8 mouse cellular contexts compared by ENCODE assay signal in genomic region chr7:56049831-56050321, GRCm38 (mm10). TPM values are rescaled to one million over a fixed set of nuclear protein-coding genes. Genes with fewer than 3 reads are reported as not detected.
DNase-seq lines count a peak whose midpoint lies in the region; ATAC-seq and TF ChIP-seq lines count a peak whose summit lies in the region.

TSS of gene Herc2 (plus strand) at chr7:56050196.

- peak; percentile 98 to 99 for DNase-seq in gastrocnemius, adult 8-10 months (ENCODE audit: low spot score in 2 of 2)
- DNase-seq in hindlimb bud, embryonic 11.5 days (ENCODE audit: extremely low spot score, low read depth, low spot score), result peak; percentile 95
- peak; percentile 98 to 99 for DNase-seq in left cerebral cortex, adult 8-10 months (ENCODE audit: low spot score in 2 of 2)
- peak; percentile 100 for DNase-seq in right cerebral cortex, postnatal 10 days (ENCODE audit: low spot score in 2 of 2)
- DNase-seq in urinary bladder, postnatal 25 days (ENCODE audit: low spot score), result peak; percentile 97

- H3K9me3 ChIP-seq in megakaryocyte, embryonic 14.5 days, result no peaks in the 10 kb centered on the region

- peaks cover 14% of the 10 kb centered on the region for H3K36me3 ChIP-seq in megakaryocyte, embryonic 14.5 days (replicated peaks; ENCODE audit: low read length)

- peak; percentile 84 for TF ChIP-seq POLR2A in cortical plate, adult 2 months (IDR thresholded peaks at IDR 0.05; ENCODE audit: extremely low read depth, insufficient read depth, low read length)

- peak within 1 kb of the TSS; percentile 78 for H3K4me3 ChIP-seq in cortical plate, adult 2 months (ENCODE audit: insufficient read depth, low read length)
- peak within 1 kb of the TSS; percentile 97 for H3K4me3 ChIP-seq in megakaryocyte, embryonic 14.5 days (replicated peaks)

- H3K4me1 ChIP-seq in cortical plate, adult 2 months (ENCODE audit: control insufficient read depth, insufficient read depth, low read length), result peaks cover 6% of the 10 kb centered on the region; the same call in 1 of the 2 replicates
- H3K4me1 ChIP-seq in megakaryocyte, embryonic 14.5 days, result peaks cover 36% of the 10 kb centered on the region

- no peak for TF ChIP-seq CTCF in cortical plate, adult 2 months (IDR thresholded peaks at IDR 0.05; ENCODE audit: extremely low read depth, insufficient read depth, low read length)

- H3K27ac ChIP-seq in cortical plate, adult 2 months (ENCODE audit: insufficient read depth, low read length), result peak within 1 kb of the TSS; percentile 14

- peak; percentile 99 for ATAC-seq in activated CD4-positive, CD25-positive, alpha-beta regulatory T cell, adult 4 months

- no peaks in the 10 kb centered on the region for H3K27me3 ChIP-seq in megakaryocyte, embryonic 14.5 days (replicated peaks)

RNA-seq across cellular contexts. Expression of gene Herc2, which starts in this region (rescaled TPM):
- 10 to 100 TPM; 19.4 to 25.6 TPM for polyA plus RNA-seq in activated CD4-positive, CD25-positive, alpha-beta regulatory T cell, adult 4 months (2017; shearing (Covaris generic))
- polyA plus RNA-seq in cortical plate, adult 2 months (2012; rRNA removed), result 51.7 and 60.1 TPM in 2 replicates
- 10 to 100 TPM; 60.8 to 88.2 (median 82.8) TPM for total RNA-seq in gastrocnemius, adult 8-10 months (2022)
- 100 to 1,000 TPM; 115 to 140 (median 125) TPM for total RNA-seq in left cerebral cortex, adult 8-10 months (2022)
- 0.45 and 0.82 TPM in 2 replicates for polyA plus RNA-seq in megakaryocyte, embryonic 14.5 days (2012; ENCODE audit: insufficient read depth, low replicate concordance)

Comparison
In these comparisons a context has a peak if more than half of its experiments do, and no peak if none do; other contexts are left out.
1. Peak in every context shown above with its lines: DNase-seq, ATAC-seq, H3K4me3 ChIP-seq and H3K27ac ChIP-seq.
2. RNA of gene Herc2 (polyA plus RNA-seq): 51.7 to 60.1 TPM in cortical plate, adult 2 months and 19.4 to 25.6 TPM in activated CD4-positive, CD25-positive, alpha-beta regulatory T cell, adult 4 months; 0.45 to 0.82 TPM in megakaryocyte, embryonic 14.5 days; every median in the first group is over 10 times any median in the second.